In genomic region chr1:166041501-166041900, GRCm38 (mm10) we compare ENCODE assay signal across 22 mouse cellular contexts. TPM values are rescaled to one million over a fixed set of nuclear protein-coding genes. Genes with fewer than 3 reads are reported as not detected.
A peak's percentile ranks its signal among the peaks of the same experiment; 100 is the strongest.
DNase-seq lines count a peak whose midpoint lies in the region; ATAC-seq lines count a peak whose summit lies in the region.
"Had no signal": no experiment of that assay in that cellular context is flagged by ENCODE, and none has a peak within 500 bp of the region (broad histone marks: within the 10 kb centered on the region; RNA-seq: fewer than 3 reads in every experiment).

No protein-coding gene starts in this region.

- peaks cover 3% of the 10 kb centered on the region; the same call in 1 of the 2 replicates for H3K27me3 ChIP-seq in heart, embryonic 10.5 days (ENCODE audit: insufficient read depth, poor library complexity, severe bottlenecking)
- H3K27me3 ChIP-seq in heart, embryonic 12.5 days (replicated peaks), result peaks cover 1% of the 10 kb centered on the region; the same call in 1 of the 2 replicates
- H3K27me3 ChIP-seq in limb, embryonic 10.5 days (ENCODE audit: low read depth, poor library complexity, severe bottlenecking), result no peaks in the 10 kb centered on the region
- H3K27me3 ChIP-seq in liver, embryonic 11.5 days (replicated peaks; ENCODE audit: control insufficient read depth, insufficient read depth, low read length), result peaks cover 8% of the 10 kb centered on the region

- 61% methylated on average over 1 of the region's 1 CpGs for WGBS in heart, embryonic 10.5 days
- WGBS in heart, embryonic 12.5 days, result 70% methylated on average over 1 of the region's 1 CpGs
- 72% methylated on average over 1 of the region's 1 CpGs for WGBS in limb, embryonic 10.5 days
- 68% methylated on average over 1 of the region's 1 CpGs for WGBS in liver, embryonic 11.5 days

- peak; percentile 31 for DNase-seq in heart, embryonic 10.5 days (ENCODE audit: low spot score)
- DNase-seq in 3T3-L1 (ENCODE audit: low read depth, low spot score) (peak; percentile 6), R1 (ENCODE audit: low read depth, low spot score) (peak; percentile 33)
- no peak for DNase-seq in limb, embryonic 10.5 days (ENCODE audit: low spot score)
- no peak for DNase-seq in liver, embryonic 11.5 days (ENCODE audit: low spot score)
- no peak for DNase-seq in right cerebral cortex, postnatal 36 days (ENCODE audit: low spot score in 2 of 2)
- DNase-seq: adrenal gland, adult 2 months; adrenal gland, postnatal 14 days; cerebellum, adult 11 months; cerebellum, adult 2 months; cerebellum, adult 9-11 months; cerebellum, postnatal 25 days; forebrain, postnatal 0 days; gastrocnemius, postnatal 25 days; heart, adult 18-20 months had no signal

- no peak overlapping the region for H3K27ac ChIP-seq in heart, embryonic 10.5 days
- no peak overlapping the region for H3K27ac ChIP-seq in heart, embryonic 12.5 days (ENCODE audit: poor library complexity, severe bottlenecking)
- peak overlapping the region; percentile 32; the same call in 1 of the 2 replicates for H3K27ac ChIP-seq in limb, embryonic 10.5 days
- no peak overlapping the region for H3K27ac ChIP-seq in liver, embryonic 11.5 days (ENCODE audit: low read depth, low read length)
- H3K27ac ChIP-seq: embryonic facial prominence, embryonic 13.5 days; forebrain, embryonic 13.5 days; hindbrain, embryonic 12.5 days; hindbrain, embryonic 15.5 days had no signal

- H3K9me3 ChIP-seq in heart, embryonic 10.5 days, result no peaks in the 10 kb centered on the region
- H3K9me3 ChIP-seq in heart, embryonic 12.5 days (replicated peaks), result no peaks in the 10 kb centered on the region
- no peaks in the 10 kb centered on the region for H3K9me3 ChIP-seq in limb, embryonic 10.5 days (replicated peaks)
- no peaks in the 10 kb centered on the region for H3K9me3 ChIP-seq in liver, embryonic 11.5 days (ENCODE audit: control insufficient read depth, low read length)
- H3K9me3 ChIP-seq: embryonic facial prominence, embryonic 13.5 days; forebrain, embryonic 13.5 days; hindbrain, embryonic 12.5 days; hindbrain, embryonic 15.5 days had no signal

- no peak for ATAC-seq in heart, embryonic 12.5 days (ENCODE audit: insufficient number of reproducible peaks, low FRiP score)
- no peak for ATAC-seq in liver, embryonic 11.5 days (replicated peaks; ENCODE audit: low FRiP score)
- ATAC-seq: CD4-positive, CD25-positive, alpha-beta regulatory T cell, adult 4 months; forebrain, embryonic 13.5 days; forebrain, postnatal 0 days had no signal

- H3K4me3 ChIP-seq in heart, embryonic 10.5 days, result no peak overlapping the region
- no peak overlapping the region for H3K4me3 ChIP-seq in heart, embryonic 12.5 days
- no peak overlapping the region for H3K4me3 ChIP-seq in limb, embryonic 10.5 days
- no peak overlapping the region for H3K4me3 ChIP-seq in liver, embryonic 11.5 days (ENCODE audit: low read depth, low read length)
- H3K4me3 ChIP-seq: embryonic facial prominence, embryonic 13.5 days; erythroblast, embryonic 14.5 days; forebrain, embryonic 13.5 days; hindbrain, embryonic 12.5 days; hindbrain, embryonic 15.5 days had no signal

- H3K4me1 ChIP-seq in heart, embryonic 10.5 days, result peaks cover 28% of the 10 kb centered on the region
- H3K4me1 ChIP-seq in heart, embryonic 12.5 days (replicated peaks), result peaks cover 20% of the 10 kb centered on the region
- peaks cover 42% of the 10 kb centered on the region for H3K4me1 ChIP-seq in limb, embryonic 10.5 days
- H3K4me1 ChIP-seq in liver, embryonic 11.5 days (replicated peaks; ENCODE audit: control insufficient read depth, insufficient read depth, low read length), result no peaks in the 10 kb centered on the region; the same call in 1 of the 2 replicates

- H3K4me2 ChIP-seq in heart, embryonic 12.5 days, result no peak overlapping the region
- no peak overlapping the region for H3K4me2 ChIP-seq in liver, embryonic 11.5 days
- H3K4me2 ChIP-seq: embryonic facial prominence, embryonic 13.5 days; forebrain, embryonic 13.5 days; hindbrain, embryonic 12.5 days; hindbrain, embryonic 15.5 days had no signal

- H3K9ac ChIP-seq in heart, embryonic 12.5 days, result no peak overlapping the region
- H3K9ac ChIP-seq in liver, embryonic 11.5 days (ENCODE audit: low read depth, low read length), result no peak overlapping the region
- H3K9ac ChIP-seq: embryonic facial prominence, embryonic 13.5 days; forebrain, embryonic 13.5 days; forebrain, postnatal 0 days; hindbrain, embryonic 12.5 days; hindbrain, embryonic 15.5 days had no signal

- H3K36me3 ChIP-seq in heart, embryonic 10.5 days, result no peaks in the 10 kb centered on the region
- H3K36me3 ChIP-seq in heart, embryonic 12.5 days, result no peaks in the 10 kb centered on the region
- H3K36me3 ChIP-seq in limb, embryonic 10.5 days, result no peaks in the 10 kb centered on the region
- no peaks in the 10 kb centered on the region for H3K36me3 ChIP-seq in liver, embryonic 11.5 days (ENCODE audit: control insufficient read depth, insufficient read depth, low read length)
- H3K36me3 ChIP-seq: embryonic facial prominence, embryonic 13.5 days; hindbrain, embryonic 12.5 days; hindbrain, embryonic 15.5 days had no signal

RNA-seq across cellular contexts. Expression of gene Pou2f1, which starts 39.0 kb away (rescaled TPM):
- 12.9 and 18.4 TPM in 2 replicates for polyA plus RNA-seq in heart, embryonic 10.5 days (2016; fragmentation: Nextera tagmentation; extraction: Ambion mirVana)
- 11.9 and 12.8 TPM in 2 replicates for polyA plus RNA-seq in heart, embryonic 12.5 days (2016; fragmentation: Nextera tagmentation; extraction: Ambion mirVana)
- 28.8 and 32.3 TPM in 2 replicates for polyA plus RNA-seq in limb, embryonic 10.5 days (2016; fragmentation: Nextera tagmentation; extraction: Ambion mirVana)
- 15.5 and 16.5 TPM in 2 replicates for polyA plus RNA-seq in liver, embryonic 11.5 days (2014; fragmentation: Nextera tagmentation; extraction: Ambion mirVana)

Comparison
In these comparisons a context has a peak if more than half of its experiments do, and no peak if none do; other contexts are left out.
1. DNase-seq: peak in heart, embryonic 10.5 days (single experiment), 3T3-L1 (single experiment) and R1 (single experiment); none in limb, embryonic 10.5 days (single experiment), liver, embryonic 11.5 days (single experiment) and right cerebral cortex, postnatal 36 days (0 of 2).